Mouse (Mus musculus) neural tube, embryonic 12.5 days (tissue): ENCODE measurements around the gene Foxd4. TPM values are rescaled to one million over a fixed set of nuclear protein-coding genes. Genes with fewer than 3 reads are reported as not detected.

ENCODE experiments used
- ATAC-seq: fragments of 200-750 bp; cut with Nextera tagmentation; 2 replicates; pipeline ENCODE4 v1.8.0; 2017; ENCODE audit warnings: low read depth, mild to moderate bottlenecking, moderate TSS enrichment, moderate library complexity; ENCODE audit not compliant: low FRiP score
- H3K27ac ChIP-seq: fragments of 300-500 bp; sonication (generic); 2 replicates; pipeline ENCODE4 v1.5.1; 2016
- H3K27me3 ChIP-seq: fragments of 300-500 bp; sonication (generic); replicated peaks from 2 replicates; pipeline ENCODE4 v1.6.1; 2016; ENCODE audit warnings: mild to moderate bottlenecking
- H3K36me3 ChIP-seq: fragments of 300-500 bp; sonication (generic); 2 replicates; pipeline ENCODE4 v1.6.1; 2016; ENCODE audit warnings: mild to moderate bottlenecking
- H3K4me1 ChIP-seq: fragments of 300-500 bp; sonication (generic); 2 replicates; pipeline ENCODE4 v1.6.1; 2016
- H3K4me2 ChIP-seq: fragments of 300-500 bp; sonication (generic); replicated peaks from 2 replicates; pipeline ENCODE4 v1.6.1; 2016; ENCODE audit warnings: mild to moderate bottlenecking
- H3K4me3 ChIP-seq: fragments of 300-500 bp; sonication (generic); 2 replicates; pipeline ENCODE4 v1.5.1; 2016
- H3K9ac ChIP-seq: fragments of 300-500 bp; sonication (generic); 2 replicates; pipeline ENCODE4 v1.6.1; 2016; ENCODE audit warnings: mild to moderate bottlenecking
- H3K9me3 ChIP-seq: fragments of 300-500 bp; sonication (generic); 2 replicates; pipeline ENCODE4 v1.6.1; 2016; ENCODE audit warnings: mild to moderate bottlenecking
- WGBS: fragments of 180-500 bp; shearing (Covaris S2); methylation state at CpG from one replicate; pipeline ENCODE4 v1.1.7; 2016; 5-methylcytosine and 5-hydroxymethylcytosine counted together
- polyA plus RNA-seq: library from polyadenylated mRNA; unstranded; fragments of >200 nt; fragmentation: Nextera tagmentation; extraction: Ambion mirVana; gene quantifications from 2 replicates; pipeline ENCODE4 v1.2.1, GENCODE M21; 2016

Gene Foxd4
- not detected in 2 replicates for polyA plus RNA-seq

DNA sequence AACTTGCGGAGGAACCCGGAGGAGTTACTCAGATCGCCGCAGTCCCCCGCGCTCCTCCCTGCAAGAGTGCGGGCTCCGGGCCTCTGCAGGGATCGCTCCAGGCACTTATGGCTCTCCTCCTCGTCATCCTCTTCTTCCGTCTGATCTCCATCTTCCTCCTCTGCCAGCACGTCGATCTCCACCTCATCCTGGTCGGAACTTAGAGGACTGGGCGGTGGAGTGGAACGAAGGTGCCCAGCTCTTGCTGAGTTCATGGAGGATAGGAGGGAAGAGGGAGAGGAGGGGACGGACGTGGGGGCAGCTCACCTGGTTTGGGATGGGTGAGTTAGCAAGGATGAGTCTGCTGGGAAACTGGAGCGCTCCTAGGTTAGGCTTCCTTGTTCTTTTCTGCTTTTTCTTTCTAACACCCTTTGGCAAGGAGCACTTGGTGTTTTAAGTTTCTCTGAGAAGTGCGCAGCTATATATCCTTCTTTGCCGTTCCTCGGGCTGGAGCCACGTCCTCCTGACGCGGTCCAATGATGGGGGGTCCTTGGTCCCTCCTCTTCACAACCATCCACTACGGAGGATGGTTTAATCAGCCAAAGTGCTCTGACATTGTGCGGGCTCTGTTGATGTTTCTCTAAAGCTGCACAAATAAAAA, at the start of gene Foxd4:
Gene Foxd4, minus strand, starts transcription at position 617 of the 640 bp plus-strand sequence.
- H3K4me1 ChIP-seq: peaks cover 24% of the 10 kb centered on the region
- H3K36me3 ChIP-seq: no peaks in the 10 kb centered on the region
- H3K9me3 ChIP-seq: no peaks in the 10 kb centered on the region
- WGBS: under 1% methylated on average over 27 of the region's 27 CpGs
- no peak within 1 kb of the TSS for H3K9ac ChIP-seq
- H3K4me3 ChIP-seq: peak within 1 kb of the TSS; percentile 33
- no peak for ATAC-seq
- H3K27ac ChIP-seq: no peak within 1 kb of the TSS
- peak within 1 kb of the TSS; percentile 64 for H3K4me2 ChIP-seq
- H3K27me3 ChIP-seq: peaks cover 81% of the 10 kb centered on the region

GRCm38 (mm10) chr19:24945521-24946262, 44.7 kb upstream of the Foxd4 start:
- Histone ChIP-seq H3K4me1 (no peaks in the 10 kb centered on the region), H3K4me3 (no peak overlapping the region), H3K27ac (no peak overlapping the region), H3K9ac (no peak overlapping the region), H3K36me3 (0 out of 2 replicates have a peak, but pooled peaks cover 2% of the 10 kb centered on the region), H3K27me3 (no peaks in the 10 kb centered on the region), H3K4me2 (no peak overlapping the region), H3K9me3 (no peaks in the 10 kb centered on the region)
- ATAC-seq: no peak

GRCm38 (mm10) chr19:24937084-24937483, 36.1 kb upstream of the Foxd4 start:
- Histone ChIP-seq H3K4me1 (no peaks in the 10 kb centered on the region), H3K9ac (no peak overlapping the region), H3K9me3 (no peaks in the 10 kb centered on the region), H3K27ac (no peak overlapping the region), H3K4me2 (no peak overlapping the region), H3K27me3 (no peaks in the 10 kb centered on the region), H3K4me3 (no peak overlapping the region), H3K36me3 (peaks cover 3% of the 10 kb centered on the region; the same call in 1 of the 2 replicates)
- WGBS: 77% methylated on average over 1 of the region's 1 CpGs
- ATAC-seq: no peak

- H3K27me3 ChIP-seq: no peaks in the 10 kb centered on the region
- 22% methylated on average over 1 of the region's 1 CpGs for WGBS
- ATAC-seq: no peak
- no peak overlapping the region for H3K9ac ChIP-seq
- H3K4me1 ChIP-seq: no peaks in the 10 kb centered on the region
- no peaks in the 10 kb centered on the region for H3K36me3 ChIP-seq
- no peaks in the 10 kb centered on the region for H3K9me3 ChIP-seq
- no peak overlapping the region for H3K27ac ChIP-seq
- no peak overlapping the region for H3K4me2 ChIP-seq
- no peak overlapping the region for H3K4me3 ChIP-seq
These were observed 28.0 kb upstream of the Foxd4 start for GRCm38 (mm10) chr19:24929041-24929440.

DNA sequence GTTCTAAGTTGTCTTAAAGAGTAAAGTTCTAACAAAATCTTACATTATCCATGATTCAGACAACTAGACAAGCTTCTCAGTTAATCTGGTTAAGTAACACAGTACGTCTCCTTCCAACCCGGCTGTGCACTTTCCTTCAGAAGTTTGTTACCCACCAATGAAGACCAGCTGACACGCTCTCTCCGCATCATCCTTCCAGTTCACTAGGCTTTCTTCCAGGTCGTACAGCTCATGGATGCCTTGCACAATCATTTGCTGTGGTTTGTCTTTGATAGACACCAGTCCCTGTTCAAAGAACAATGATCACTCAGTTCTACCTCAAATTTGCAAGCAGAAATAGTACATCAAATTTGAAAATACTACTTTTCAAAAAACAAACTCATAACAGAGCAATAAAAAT, 19.9 kb upstream of the Foxd4 start:
- H3K27ac ChIP-seq: no peak overlapping the region
- H3K27me3 ChIP-seq: no peaks in the 10 kb centered on the region
- H3K4me2 ChIP-seq: no peak overlapping the region
- ATAC-seq: no peak
- no peaks in the 10 kb centered on the region for H3K4me1 ChIP-seq
- H3K9ac ChIP-seq: no peak overlapping the region
- H3K9me3 ChIP-seq: no peaks in the 10 kb centered on the region
- H3K4me3 ChIP-seq: no peak overlapping the region
- peaks cover 14% of the 10 kb centered on the region for H3K36me3 ChIP-seq
- 92% methylated on average over 5 of the region's 5 CpGs for WGBS

DNA sequence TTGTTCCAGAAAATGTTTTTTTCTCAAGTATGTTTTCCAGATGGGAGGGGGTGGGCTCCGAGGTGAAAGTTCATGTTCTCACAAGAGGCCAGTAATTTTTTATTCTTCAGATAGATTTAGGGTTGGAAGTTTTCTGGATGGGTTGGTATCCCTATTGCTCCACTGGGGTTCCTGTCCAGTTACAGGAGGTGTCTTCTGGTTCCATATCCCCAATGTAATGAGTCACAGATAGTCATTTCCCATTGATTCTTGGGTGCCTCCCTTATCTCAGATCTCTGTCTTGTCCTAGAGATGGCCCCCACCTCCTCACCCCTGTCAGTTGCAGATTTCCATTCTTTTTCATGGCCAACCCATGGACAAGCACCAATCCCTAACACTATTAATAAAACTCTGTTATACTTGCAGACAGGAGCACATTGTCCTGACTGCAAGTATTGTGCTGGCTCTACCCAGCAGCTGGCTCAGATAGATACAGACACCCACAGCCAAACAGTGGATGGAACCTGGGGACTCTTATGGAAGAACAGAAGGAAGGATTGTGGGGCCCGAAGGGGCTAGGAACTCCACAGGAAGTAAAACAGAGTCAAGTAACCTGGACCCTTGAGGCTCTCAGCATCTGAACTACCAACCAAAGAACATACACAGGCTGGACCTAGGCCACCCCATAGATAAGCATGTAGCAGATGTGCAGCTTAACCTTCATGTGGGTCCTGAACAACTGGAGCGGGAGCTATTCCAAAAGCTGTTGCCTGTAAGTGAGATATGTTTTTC, 7.6 kb upstream of the Foxd4 start:
- no peaks in the 10 kb centered on the region for H3K4me1 ChIP-seq
- 95% methylated on average over 3 of the region's 3 CpGs for WGBS
- ATAC-seq: no peak
- no peaks in the 10 kb centered on the region for H3K36me3 ChIP-seq
- no peak overlapping the region for H3K4me2 ChIP-seq
- H3K27ac ChIP-seq: no peak overlapping the region
- H3K27me3 ChIP-seq: peaks cover 7% of the 10 kb centered on the region; the same call in 1 of the 2 replicates
- no peak overlapping the region for H3K9ac ChIP-seq
- no peaks in the 10 kb centered on the region for H3K9me3 ChIP-seq
- H3K4me3 ChIP-seq: no peak overlapping the region

DNA sequence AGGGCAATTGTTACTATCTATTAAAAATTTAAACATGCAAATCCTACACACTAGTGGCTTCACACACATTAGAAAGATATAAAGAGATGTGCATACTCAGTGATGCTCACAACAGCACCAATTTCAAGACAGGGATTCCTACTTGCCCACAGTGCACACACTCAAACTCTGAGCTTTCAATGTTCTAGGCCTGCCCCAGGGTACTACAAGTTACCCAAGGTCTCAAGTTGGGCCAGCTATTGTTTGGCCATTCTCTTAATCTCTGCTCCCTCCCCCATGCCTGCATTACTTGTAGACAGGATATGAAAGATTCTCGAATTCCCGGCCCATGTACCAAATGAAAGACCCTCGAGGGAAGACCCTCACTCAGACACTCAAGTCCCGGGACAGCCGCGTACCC, 6.7 kb upstream of the Foxd4 start:
- Histone ChIP-seq H3K9me3 (no peaks in the 10 kb centered on the region), H3K36me3 (no peaks in the 10 kb centered on the region), H3K4me3 (no peak overlapping the region), H3K9ac (no peak overlapping the region), H3K27me3 (peaks cover 15% of the 10 kb centered on the region), H3K27ac (no peak overlapping the region), H3K4me2 (no peak overlapping the region), H3K4me1 (no peaks in the 10 kb centered on the region)
- 93% methylated on average over 6 of the region's 6 CpGs for WGBS
- no peak for ATAC-seq

GRCm38 (mm10) chr19:24902821-24903220, 1.8 kb upstream of the Foxd4 start:
- Histone ChIP-seq H3K36me3 (no peaks in the 10 kb centered on the region), H3K27ac (no peak overlapping the region), H3K9ac (no peak overlapping the region), H3K4me3 (no peak overlapping the region), H3K4me2 (no peak overlapping the region), H3K9me3 (no peaks in the 10 kb centered on the region), H3K4me1 (peaks cover 16% of the 10 kb centered on the region), H3K27me3 (peaks cover 60% of the 10 kb centered on the region)
- WGBS: 67% methylated on average over 2 of the region's 2 CpGs
- ATAC-seq: no peak

- no peak overlapping the region for H3K9ac ChIP-seq
- no peak overlapping the region for H3K4me2 ChIP-seq
- H3K27ac ChIP-seq: no peak overlapping the region
- H3K4me3 ChIP-seq: no peak overlapping the region
- ATAC-seq: no peak
- H3K36me3 ChIP-seq: no peaks in the 10 kb centered on the region
- WGBS: 0% methylated on average over 2 of the region's 2 CpGs
- no peaks in the 10 kb centered on the region for H3K9me3 ChIP-seq
- H3K4me1 ChIP-seq: peaks cover 21% of the 10 kb centered on the region
- H3K27me3 ChIP-seq: peaks cover 65% of the 10 kb centered on the region
These were observed 1.3 kb upstream of the Foxd4 start for GRCm38 (mm10) chr19:24902256-24902655.

DNA sequence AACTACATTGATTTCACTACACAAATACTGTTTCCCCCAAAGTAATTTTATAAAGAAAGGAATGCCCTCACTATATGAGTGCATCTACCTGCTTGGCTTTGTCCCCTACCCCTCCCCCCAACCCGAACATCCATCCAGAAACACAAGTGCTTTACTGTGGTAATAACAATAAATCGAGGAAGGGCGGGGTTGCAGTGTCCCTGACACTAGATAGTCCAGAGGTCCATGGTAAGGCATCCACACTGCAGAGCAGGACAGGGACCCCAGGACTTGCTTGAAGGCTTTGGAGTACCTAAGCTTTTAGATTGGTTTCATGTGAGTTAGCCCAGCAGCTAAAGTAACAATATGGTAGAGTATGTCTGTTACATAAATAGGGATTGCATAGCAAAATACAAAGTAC, 669 bp upstream of the Foxd4 start:
- Histone ChIP-seq H3K4me1 (peaks cover 24% of the 10 kb centered on the region), H3K4me3 (no peak overlapping the region), H3K9ac (no peak overlapping the region), H3K36me3 (no peaks in the 10 kb centered on the region), H3K4me2 (no peak overlapping the region), H3K9me3 (no peaks in the 10 kb centered on the region), H3K27me3 (peaks cover 71% of the 10 kb centered on the region), H3K27ac (no peak overlapping the region)
- no peak for ATAC-seq
- whole genome bisulfite sequencing: 6% methylated on average over 3 of the region's 3 CpGs

- Histone ChIP-seq H3K9ac (no peak overlapping the region), H3K4me2 (peak overlapping the region; percentile 64), H3K27ac (no peak overlapping the region), H3K9me3 (no peaks in the 10 kb centered on the region), H3K4me3 (peak overlapping the region; percentile 33), H3K4me1 (peaks cover 24% of the 10 kb centered on the region), H3K36me3 (no peaks in the 10 kb centered on the region), H3K27me3 (peaks cover 88% of the 10 kb centered on the region)
- peak; percentile 56 for ATAC-seq
- under 1% methylated on average over 84 of the region's 84 CpGs for WGBS
These were observed 1.1 kb downstream of the Foxd4 start for GRCm38 (mm10) chr19:24899578-24900544.
